Mouse (Mus musculus): ENCODE measurements at regions not wholly inside any gene's neighbourhood (a gene's known extent, or its start where the extent isn't known, plus 50 kb on each side); places are given as distances from the start of the nearest gene placed in this dataset.
A peak's percentile ranks its signal among the peaks of the same experiment; 100 is the strongest.

GRCm38 (mm10) chr8:128201635-128202034, 156.8 kb upstream of the Nrp1 start:
- Histone ChIP-seq H3K4me3 (no peak overlapping the region), H3K9ac (no peak overlapping the region), H3K27me3 (replicated peaks) (no peaks in the 10 kb centered on the region), H3K9me3 (replicated peaks) (no peaks in the 10 kb centered on the region), H3K27ac (ENCODE audit: poor library complexity, severe bottlenecking) (no peak overlapping the region), H3K4me1 (replicated peaks) (no peaks in the 10 kb centered on the region), H3K36me3 (no peaks in the 10 kb centered on the region), H3K4me2 (no peak overlapping the region)
- no peak for ATAC-seq (ENCODE audit: insufficient number of reproducible peaks, low FRiP score)
- 59% methylated on average over 4 of the region's 4 CpGs for WGBS

- no peak overlapping the region for H3K9ac ChIP-seq
- H3K9me3 ChIP-seq (replicated peaks) = no peaks in the 10 kb centered on the region
- 81% methylated on average over 4 of the region's 4 CpGs for WGBS
- ATAC-seq (ENCODE audit: insufficient number of reproducible peaks, low FRiP score) = no peak
- no peaks in the 10 kb centered on the region for H3K4me1 ChIP-seq (replicated peaks)
- no peaks in the 10 kb centered on the region for H3K27me3 ChIP-seq (replicated peaks)
- H3K4me2 ChIP-seq = no peak overlapping the region
- H3K4me3 ChIP-seq = no peak overlapping the region
- H3K27ac ChIP-seq (ENCODE audit: poor library complexity, severe bottlenecking) = no peak overlapping the region
- no peaks in the 10 kb centered on the region for H3K36me3 ChIP-seq
These were observed 156.1 kb upstream of the Nrp1 start for GRCm38 (mm10) chr8:128202158-128202886.

GRCm38 (mm10) chr8:128204803-128205202, 153.6 kb upstream of the Nrp1 start:
- Histone ChIP-seq H3K27ac (ENCODE audit: poor library complexity, severe bottlenecking) (no peak overlapping the region), H3K4me3 (no peak overlapping the region), H3K9ac (no peak overlapping the region), H3K9me3 (replicated peaks) (no peaks in the 10 kb centered on the region), H3K36me3 (no peaks in the 10 kb centered on the region), H3K4me1 (replicated peaks) (no peaks in the 10 kb centered on the region), H3K27me3 (replicated peaks) (no peaks in the 10 kb centered on the region), H3K4me2 (no peak overlapping the region)
- ATAC-seq (ENCODE audit: insufficient number of reproducible peaks, low FRiP score) = no peak
- 70% methylated on average over 3 of the region's 3 CpGs for WGBS

DNA sequence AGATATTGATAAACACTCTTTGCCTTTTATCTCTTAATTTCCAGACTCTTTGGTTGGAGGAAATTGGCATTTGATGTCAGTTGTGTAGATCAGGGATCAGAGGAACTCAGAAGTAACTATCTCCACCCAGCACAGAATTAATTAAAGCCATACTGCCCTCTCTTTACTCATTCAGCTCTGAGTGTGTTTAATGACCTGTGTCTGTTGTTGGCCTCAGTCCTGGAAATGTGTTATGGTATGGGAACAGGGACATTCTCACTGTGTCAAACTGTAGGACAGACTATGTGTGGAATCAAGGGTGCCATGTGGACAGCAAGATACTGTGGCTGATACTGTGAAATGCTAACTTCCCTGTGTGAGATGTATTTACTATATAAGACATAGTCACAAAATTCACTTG, 151.3 kb upstream of the Nrp1 start:
- H3K36me3 ChIP-seq = no peaks in the 10 kb centered on the region

DNA sequence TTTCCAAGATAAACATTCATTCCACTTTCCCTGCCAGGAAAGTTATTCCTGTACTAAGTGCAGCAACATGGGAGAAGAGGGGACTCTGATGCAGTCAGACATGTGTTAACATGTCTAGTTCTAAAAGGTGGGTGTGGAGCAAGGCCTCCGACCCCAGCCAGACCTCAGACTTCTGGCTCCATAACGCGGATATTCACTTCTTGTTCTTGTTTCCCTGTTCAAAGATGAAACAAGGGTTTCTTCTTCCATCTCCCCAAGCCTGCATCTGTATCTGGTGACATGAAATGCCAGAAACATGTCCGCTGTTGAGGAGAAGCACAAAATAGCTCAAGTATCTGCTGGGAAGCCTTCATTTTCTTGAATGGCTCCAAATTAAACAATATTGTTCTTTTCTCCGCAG, 147.6 kb upstream of the Nrp1 start:
- Histone ChIP-seq H3K4me3 (no peak overlapping the region), H3K9ac (no peak overlapping the region), H3K9me3 (replicated peaks) (no peaks in the 10 kb centered on the region), H3K27me3 (replicated peaks) (no peaks in the 10 kb centered on the region), H3K36me3 (no peaks in the 10 kb centered on the region), H3K4me2 (no peak overlapping the region), H3K27ac (ENCODE audit: poor library complexity, severe bottlenecking) (peak overlapping the region; percentile 34), H3K4me1 (replicated peaks) (peaks cover 38% of the 10 kb centered on the region)
- ATAC-seq (ENCODE audit: insufficient number of reproducible peaks, low FRiP score) = no peak
- 64% methylated on average over 5 of the region's 5 CpGs for WGBS

More for the DNA sequence above, 151.3 kb upstream of the Nrp1 start:
- no peak overlapping the region for H3K4me2 ChIP-seq
- H3K27me3 ChIP-seq (replicated peaks) = no peaks in the 10 kb centered on the region
- ATAC-seq (ENCODE audit: insufficient number of reproducible peaks, low FRiP score) = no peak
- H3K27ac ChIP-seq (ENCODE audit: poor library complexity, severe bottlenecking) = no peak overlapping the region
- peaks cover 14% of the 10 kb centered on the region for H3K4me1 ChIP-seq (replicated peaks)
- H3K9ac ChIP-seq = no peak overlapping the region
- no peak overlapping the region for H3K4me3 ChIP-seq
- H3K9me3 ChIP-seq (replicated peaks) = no peaks in the 10 kb centered on the region

DNA sequence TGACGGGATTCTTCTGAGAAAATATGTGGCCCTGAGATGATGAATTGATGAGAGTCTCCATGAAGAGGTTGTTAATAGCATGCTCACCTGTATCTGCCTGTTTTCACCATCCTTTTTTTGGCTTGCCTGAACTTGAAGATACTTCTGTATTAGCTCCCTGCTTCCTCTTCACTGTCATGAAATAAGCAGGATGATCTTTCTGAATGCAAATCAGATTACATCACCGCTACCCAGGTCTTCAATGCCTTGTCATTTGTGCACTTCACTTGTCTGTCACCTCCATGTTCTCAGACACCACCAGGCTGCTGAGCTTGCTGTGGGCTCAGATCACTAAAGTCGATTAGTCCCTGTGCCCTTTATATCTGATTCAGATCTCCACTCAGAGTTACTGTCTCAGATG, 146.2 kb upstream of the Nrp1 start:
- 59% methylated on average over 3 of the region's 3 CpGs for WGBS
- H3K4me2 ChIP-seq = no peak overlapping the region
- H3K4me1 ChIP-seq (replicated peaks) = peaks cover 43% of the 10 kb centered on the region
- H3K27me3 ChIP-seq (replicated peaks) = no peaks in the 10 kb centered on the region
- no peak overlapping the region for H3K4me3 ChIP-seq
- no peak overlapping the region for H3K27ac ChIP-seq (ENCODE audit: poor library complexity, severe bottlenecking)
- ATAC-seq (ENCODE audit: insufficient number of reproducible peaks, low FRiP score) = no peak
- no peak overlapping the region for H3K9ac ChIP-seq
- H3K36me3 ChIP-seq = no peaks in the 10 kb centered on the region
- no peaks in the 10 kb centered on the region for H3K9me3 ChIP-seq (replicated peaks)

GRCm38 (mm10) chr8:128214256-128214655, 144.1 kb upstream of the Nrp1 start:
- no peak overlapping the region for H3K4me2 ChIP-seq
- H3K36me3 ChIP-seq = no peaks in the 10 kb centered on the region
- no peaks in the 10 kb centered on the region for H3K9me3 ChIP-seq (replicated peaks)
- H3K4me1 ChIP-seq (replicated peaks) = peaks cover 54% of the 10 kb centered on the region
- H3K4me3 ChIP-seq = no peak overlapping the region
- peak; percentile 64 for ATAC-seq (ENCODE audit: insufficient number of reproducible peaks, low FRiP score)
- WGBS = 36% methylated on average over 2 of the region's 2 CpGs
- no peaks in the 10 kb centered on the region for H3K27me3 ChIP-seq (replicated peaks)
- peak overlapping the region; percentile 42 for H3K27ac ChIP-seq (ENCODE audit: poor library complexity, severe bottlenecking)
- no peak overlapping the region for H3K9ac ChIP-seq

DNA sequence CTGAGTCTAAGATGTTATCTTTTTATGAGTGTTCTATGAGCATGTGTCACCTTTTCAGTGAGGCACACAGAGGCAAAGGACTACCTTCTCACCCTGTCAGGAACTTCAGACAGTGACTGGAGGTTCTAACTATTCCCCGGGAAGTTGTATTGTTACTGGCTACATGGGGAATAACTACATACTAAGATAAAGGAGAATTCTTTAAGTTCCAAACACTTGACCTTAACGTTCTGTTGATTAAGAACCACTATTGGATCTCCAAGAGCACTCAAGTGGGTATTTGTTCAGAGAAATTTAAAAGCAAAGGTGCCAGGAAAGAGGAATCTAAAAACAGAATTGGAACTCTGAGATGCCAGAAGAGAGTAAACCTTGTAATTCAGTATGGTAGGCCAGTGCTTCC, 139.5 kb upstream of the Nrp1 start:
- no peak for ATAC-seq (ENCODE audit: insufficient number of reproducible peaks, low FRiP score)
- no peaks in the 10 kb centered on the region for H3K36me3 ChIP-seq
- peak overlapping the region; percentile 81 for H3K27ac ChIP-seq (ENCODE audit: poor library complexity, severe bottlenecking)
- H3K4me1 ChIP-seq (replicated peaks) = peaks cover 44% of the 10 kb centered on the region
- whole genome bisulfite sequencing = 18% methylated on average over 2 of the region's 2 CpGs
- no peak overlapping the region for H3K4me3 ChIP-seq
- no peak overlapping the region for H3K9ac ChIP-seq
- no peaks in the 10 kb centered on the region for H3K27me3 ChIP-seq (replicated peaks)
- no peaks in the 10 kb centered on the region for H3K9me3 ChIP-seq (replicated peaks)
- H3K4me2 ChIP-seq = no peak overlapping the region

DNA sequence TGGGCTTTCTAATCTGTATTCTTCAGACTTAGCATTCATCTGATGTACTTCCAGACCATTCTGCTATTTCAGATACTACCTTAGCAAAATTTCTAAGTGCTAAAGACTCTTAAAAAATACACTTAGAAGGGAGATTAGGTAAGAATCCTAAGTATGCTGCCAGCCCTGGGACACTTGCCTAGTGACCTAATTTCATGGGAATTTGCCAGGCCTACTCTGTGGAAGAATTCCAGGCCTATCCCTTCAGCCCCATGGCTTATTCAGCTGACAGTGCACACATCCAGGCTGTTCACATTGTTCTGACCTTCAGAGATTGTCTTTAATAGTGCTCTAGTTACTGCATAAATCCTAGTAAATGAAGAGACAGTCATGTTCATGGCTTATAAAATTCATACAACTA, 138.9 kb upstream of the Nrp1 start:
- no peak overlapping the region for H3K4me2 ChIP-seq
- peak overlapping the region; percentile 90 for H3K27ac ChIP-seq (ENCODE audit: poor library complexity, severe bottlenecking)
- no peaks in the 10 kb centered on the region for H3K9me3 ChIP-seq (replicated peaks)
- H3K9ac ChIP-seq = no peak overlapping the region
- H3K4me3 ChIP-seq = no peak overlapping the region
- H3K27me3 ChIP-seq (replicated peaks) = no peaks in the 10 kb centered on the region
- peaks cover 41% of the 10 kb centered on the region for H3K4me1 ChIP-seq (replicated peaks)
- peak; percentile 83 for ATAC-seq (ENCODE audit: insufficient number of reproducible peaks, low FRiP score)
- H3K36me3 ChIP-seq = no peaks in the 10 kb centered on the region

DNA sequence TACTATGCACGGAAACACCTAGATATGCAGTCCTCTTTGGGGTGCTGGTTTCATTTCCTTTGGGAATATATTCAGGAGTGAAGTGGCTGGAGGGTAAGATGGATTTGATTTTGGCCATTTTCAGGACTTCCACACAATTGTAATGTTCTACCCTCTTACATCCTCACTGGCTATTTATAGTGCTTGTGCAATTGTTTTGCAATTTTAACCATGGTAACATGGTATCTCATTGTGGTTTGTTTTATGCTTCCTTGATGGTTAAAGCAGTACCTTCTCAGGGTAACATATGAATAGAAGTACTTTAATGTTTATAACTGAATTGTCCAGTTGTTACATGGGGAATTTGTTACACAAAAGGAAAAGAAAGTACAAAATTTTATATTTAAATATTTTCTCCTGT, 135.3 kb upstream of the Nrp1 start:
- no peak for ATAC-seq (ENCODE audit: insufficient number of reproducible peaks, low FRiP score)
- WGBS = 70% methylated on average over 1 of the region's 1 CpGs

DNA sequence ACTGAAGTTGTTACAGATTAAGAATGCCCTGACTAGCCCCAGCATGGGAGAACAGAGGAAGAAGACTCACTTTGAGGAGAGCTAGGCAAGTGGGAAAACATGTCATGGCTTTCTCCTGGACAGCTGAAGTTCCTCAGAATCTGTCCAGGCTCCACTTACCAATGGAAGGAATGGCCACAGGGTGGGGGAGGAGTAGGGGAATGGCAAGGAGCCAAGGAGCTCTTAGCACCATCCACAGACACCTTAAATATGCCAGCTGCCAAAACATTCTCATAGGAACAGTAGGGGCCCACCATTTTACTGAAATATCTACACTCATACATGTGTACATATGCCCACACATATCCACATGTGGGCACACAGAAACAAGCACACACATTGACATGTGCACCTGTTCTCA, 134.9 kb upstream of the Nrp1 start:
- peak overlapping the region; percentile 68; the same call in 1 of the 2 replicates for H3K27ac ChIP-seq (ENCODE audit: poor library complexity, severe bottlenecking)
- H3K9ac ChIP-seq = no peak overlapping the region
- no peaks in the 10 kb centered on the region for H3K36me3 ChIP-seq
- no peaks in the 10 kb centered on the region for H3K9me3 ChIP-seq (replicated peaks)
- ATAC-seq (ENCODE audit: insufficient number of reproducible peaks, low FRiP score) = peak; percentile 50
- peaks cover 26% of the 10 kb centered on the region for H3K4me1 ChIP-seq (replicated peaks)
- no peak overlapping the region for H3K4me3 ChIP-seq
- H3K4me2 ChIP-seq = no peak overlapping the region
- H3K27me3 ChIP-seq (replicated peaks) = no peaks in the 10 kb centered on the region

More for the DNA sequence above, 135.3 kb upstream of the Nrp1 start:
- no peak overlapping the region for H3K9ac ChIP-seq
- peaks cover 26% of the 10 kb centered on the region for H3K4me1 ChIP-seq (replicated peaks)
- H3K27ac ChIP-seq (ENCODE audit: poor library complexity, severe bottlenecking) = no peak overlapping the region
- H3K36me3 ChIP-seq = no peaks in the 10 kb centered on the region
- no peak overlapping the region for H3K4me3 ChIP-seq
- no peak overlapping the region for H3K4me2 ChIP-seq
- H3K9me3 ChIP-seq (replicated peaks) = no peaks in the 10 kb centered on the region
- H3K27me3 ChIP-seq (replicated peaks) = no peaks in the 10 kb centered on the region

GRCm38 (mm10) chr8:128225123-128225522, 133.3 kb upstream of the Nrp1 start:
- H3K4me1 ChIP-seq (replicated peaks) = peaks cover 13% of the 10 kb centered on the region
- H3K4me3 ChIP-seq = no peak overlapping the region
- H3K4me2 ChIP-seq = no peak overlapping the region
- WGBS = 96% methylated on average over 2 of the region's 2 CpGs
- no peak overlapping the region for H3K27ac ChIP-seq (ENCODE audit: poor library complexity, severe bottlenecking)
- no peaks in the 10 kb centered on the region for H3K27me3 ChIP-seq (replicated peaks)
- no peak overlapping the region for H3K9ac ChIP-seq
- ATAC-seq (ENCODE audit: insufficient number of reproducible peaks, low FRiP score) = no peak
- H3K36me3 ChIP-seq = no peaks in the 10 kb centered on the region
- H3K9me3 ChIP-seq (replicated peaks) = no peaks in the 10 kb centered on the region

Measured in heart, embryonic 12.5 days (tissue).